Mouse (Mus musculus): ENCODE results near the gene Pbx2.

- TF ChIP-seq POLR2A (IDR thresholded peaks at IDR 0.05; ENCODE audit: borderline replicate concordance, extremely low read depth, low read depth, low read length) (no peak), CTCF (IDR thresholded peaks at IDR 0.05; ENCODE audit: insufficient read depth, low read length) (no peak)
Measured at GRCm38 (mm10) chr17:34627943-34628643, 37.0 kb downstream of the Pbx2 start, which contains the start of gene Ppt2.

Measured in lung, adult 2 months (tissue).